Mouse (Mus musculus) layer of hippocampus, postnatal 36 days (tissue): ENCODE measurements around the gene Coq4. TPM values are rescaled to one million over a fixed set of nuclear protein-coding genes. Genes with fewer than 3 reads are reported as not detected.
"Not testable (repeated sequence)": the region's sequence is repeated elsewhere in the genome, so short reads cannot be mapped to it uniquely, and the experiment has no call there.

Source experiments
- DNase-seq, 2 experiments: peaks; one replicate each; pipeline ENCODE4 v3.0.0; 2022
- total RNA-seq, 2 experiments: library from RNA; stranded (reverse); gene quantifications; 2 replicates each; pipeline ENCODE4 v1.2.3; 2021

Coq4 gene
- 10 to 100 TPM; 23.3 to 28.9 TPM for total RNA-seq

DNA sequence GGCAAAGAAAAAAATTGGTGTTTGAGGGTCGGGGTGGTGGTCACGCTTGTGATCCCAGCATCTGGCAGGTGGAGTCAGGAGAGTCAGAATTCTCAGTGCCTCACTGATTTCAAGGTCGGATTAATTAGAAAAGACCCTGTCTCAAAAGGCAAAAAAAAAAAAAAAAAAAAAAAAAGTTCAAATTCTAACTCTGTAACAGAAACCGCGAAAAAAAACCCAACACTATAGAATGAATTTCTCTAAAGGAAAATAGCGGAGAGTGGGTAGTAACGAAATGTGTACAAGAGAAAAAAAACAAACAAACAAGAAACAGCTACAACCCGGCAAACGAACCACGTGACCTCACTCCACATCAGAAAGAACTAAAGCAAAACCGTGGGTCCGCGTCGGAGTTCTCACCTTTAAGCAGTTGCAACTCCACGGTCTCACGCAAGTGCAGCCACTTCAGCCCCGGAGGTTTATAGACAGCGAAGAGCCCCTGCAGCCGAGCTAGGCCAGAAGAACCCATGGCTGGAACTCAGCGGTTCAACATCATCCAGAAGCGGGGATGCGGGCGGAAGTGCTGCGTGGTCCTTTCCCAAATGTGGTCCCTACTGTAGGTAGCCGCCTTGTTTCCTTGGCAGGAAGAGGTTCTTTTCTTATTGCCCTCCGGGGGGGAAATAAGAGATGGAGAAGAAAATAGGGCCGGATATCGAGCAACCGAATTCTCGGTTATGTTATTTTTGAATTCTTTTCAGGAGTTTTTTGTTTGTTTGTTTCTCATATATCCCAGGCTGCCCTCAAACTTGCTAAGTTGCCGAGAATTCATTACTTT, at the start of gene Coq4:
Gene Coq4 (plus strand): TSS at position 390 of the 814 bp plus-strand sequence.
- DNase-seq: peak; percentile 89 to 90

DNA sequence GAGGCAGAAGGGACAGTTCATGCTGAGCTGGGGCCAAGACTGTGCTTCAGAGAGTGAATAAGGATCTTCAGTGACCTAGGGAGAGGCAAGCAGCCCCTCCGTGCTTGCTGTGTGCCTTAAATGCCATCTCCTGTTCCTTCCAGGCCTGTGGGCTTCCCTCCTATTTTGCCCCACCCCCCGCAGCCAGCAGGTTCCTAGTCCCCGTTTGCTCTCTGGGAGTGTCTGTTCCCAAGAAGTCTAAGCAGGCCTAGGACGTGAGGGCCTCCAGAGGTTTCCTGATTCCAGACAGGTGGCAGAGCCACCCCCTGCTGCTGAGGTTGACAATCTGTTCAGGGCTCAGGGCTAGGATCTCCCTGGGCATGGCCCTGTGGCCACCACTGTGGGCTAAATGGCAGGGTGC, 48.5 kb upstream of the Coq4 start:
- DNase-seq: no peak

DNA sequence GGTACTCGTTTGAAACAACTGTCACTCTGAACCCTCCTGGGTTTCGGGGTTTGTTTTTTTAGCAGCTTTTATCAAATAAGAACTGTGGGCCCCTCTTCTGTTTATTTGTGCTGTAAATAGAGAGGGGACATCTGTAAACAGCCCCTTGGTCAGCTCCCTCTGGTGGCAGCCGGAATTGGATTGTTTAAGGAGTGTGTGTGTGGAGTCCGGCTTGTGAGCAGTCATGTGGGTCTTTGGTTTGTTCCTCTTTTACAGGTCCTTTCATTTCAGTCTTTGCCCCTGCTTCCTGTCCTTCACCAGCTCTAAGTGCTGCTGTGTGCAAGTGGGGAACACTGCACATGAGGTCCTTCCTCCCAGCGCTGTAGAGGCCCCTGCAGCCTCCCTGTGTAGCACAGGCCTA, 47.9 kb upstream of the Coq4 start:
- DNase-seq: no peak

DNA sequence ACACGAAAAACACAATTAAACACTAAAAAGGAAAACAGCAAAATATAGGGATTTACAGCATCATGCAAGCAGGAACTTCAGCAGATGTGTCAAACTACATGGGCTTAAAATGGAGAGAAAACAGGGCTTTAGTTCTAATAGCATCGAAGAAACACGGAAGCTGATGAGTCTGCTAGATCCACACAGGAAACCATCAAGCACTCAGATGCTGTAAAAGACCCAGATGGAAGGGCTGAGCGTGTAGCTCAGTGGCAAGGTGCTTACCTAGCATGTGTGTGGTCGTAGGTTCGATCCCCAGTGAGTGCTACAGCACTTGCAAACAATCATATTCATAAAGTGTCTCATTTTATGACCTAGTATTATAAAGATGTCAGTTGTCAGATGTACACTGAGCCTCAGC, 46.1 kb upstream of the Coq4 start:
- no peak for DNase-seq

DNA sequence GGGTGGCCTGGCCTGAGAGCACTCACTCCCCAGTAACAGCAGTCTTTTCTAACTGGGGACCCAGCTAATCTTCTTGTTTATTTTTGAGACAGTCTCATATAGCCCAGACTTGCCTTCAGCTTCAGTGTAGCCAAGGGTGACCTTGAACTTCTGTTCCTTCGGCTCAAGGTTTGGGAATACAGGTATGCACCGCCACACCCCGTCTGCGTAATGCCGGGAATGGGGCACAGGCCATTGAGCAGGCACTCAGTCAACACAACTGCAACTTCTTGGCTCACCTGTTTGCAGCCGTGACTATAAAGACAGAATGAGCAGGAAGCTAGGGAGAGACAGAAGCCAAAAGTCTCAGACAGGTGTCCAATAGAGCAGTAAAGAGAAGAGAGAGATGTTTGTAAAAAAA, 43.0 kb upstream of the Coq4 start:
- DNase-seq: no peak

DNA sequence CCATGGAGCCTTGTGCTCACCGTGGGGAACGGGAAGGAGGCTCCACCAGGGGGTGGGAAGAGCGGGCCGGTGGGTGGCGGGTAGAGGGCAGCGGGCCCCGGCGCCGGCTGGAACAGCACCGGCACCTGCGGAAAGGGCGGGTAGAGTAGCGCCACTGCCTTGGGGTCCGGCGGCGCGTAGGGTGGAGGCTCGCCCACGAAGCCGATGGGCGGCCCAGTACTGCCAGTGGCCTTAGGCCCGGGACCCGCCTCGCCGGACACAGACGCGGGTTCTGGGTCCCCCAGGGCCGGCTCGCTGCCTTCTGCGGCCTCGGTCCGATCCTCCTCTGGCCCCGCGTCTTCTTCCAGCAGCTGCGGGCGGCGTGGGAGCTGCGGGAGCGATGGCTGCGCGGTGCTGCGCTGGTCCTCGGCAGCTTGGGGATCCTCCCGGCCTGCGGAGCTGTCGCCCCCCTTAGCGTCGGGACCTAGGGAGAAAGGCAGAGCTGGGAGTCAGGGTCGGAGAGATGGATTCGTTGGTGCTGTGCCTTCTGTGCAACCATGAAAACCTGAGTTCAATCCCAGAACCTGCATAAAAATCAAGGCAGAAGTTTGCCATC, 40.0 kb upstream of the Coq4 start:
- no peak for DNase-seq

DNA sequence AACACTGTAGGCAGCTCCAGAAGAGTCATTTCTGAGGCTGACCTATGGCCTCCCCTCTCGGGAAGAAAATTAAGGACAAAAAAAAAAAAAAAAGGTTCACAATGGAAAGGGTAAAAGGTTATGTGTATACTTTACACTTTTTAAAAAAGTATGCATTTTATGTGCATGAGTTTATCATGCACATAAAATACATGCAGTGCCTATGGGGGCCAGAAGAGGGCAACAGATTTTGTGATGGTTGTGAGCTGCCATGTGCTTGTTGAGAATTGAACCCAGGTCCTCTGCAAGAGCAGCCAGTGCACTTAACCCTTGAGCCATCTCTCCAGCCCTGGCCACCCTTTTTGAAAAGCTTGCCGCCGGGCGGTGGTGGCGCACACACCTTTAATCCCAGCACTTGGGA, 39.4 kb upstream of the Coq4 start:
- DNase-seq: no peak

DNA sequence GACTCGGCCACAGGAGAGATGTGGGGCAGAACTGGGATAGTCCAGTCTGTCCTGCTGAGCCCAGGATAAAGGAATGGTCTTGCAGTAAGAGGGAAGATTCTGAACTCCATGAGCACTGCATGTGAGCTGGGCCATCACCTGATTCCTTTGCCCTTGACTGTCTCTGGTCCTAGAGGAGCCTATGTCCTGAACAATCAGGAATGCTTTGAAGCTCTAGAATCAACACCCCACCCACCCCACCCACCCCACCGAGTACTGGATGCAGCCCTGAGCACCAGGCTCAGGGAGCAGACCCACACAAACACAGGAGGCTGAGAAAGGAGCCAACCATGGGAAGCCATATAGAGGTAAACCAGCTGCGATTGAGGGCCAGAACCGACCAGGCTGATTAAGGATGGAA, 38.8 kb upstream of the Coq4 start:
- DNase-seq: no peak

DNA sequence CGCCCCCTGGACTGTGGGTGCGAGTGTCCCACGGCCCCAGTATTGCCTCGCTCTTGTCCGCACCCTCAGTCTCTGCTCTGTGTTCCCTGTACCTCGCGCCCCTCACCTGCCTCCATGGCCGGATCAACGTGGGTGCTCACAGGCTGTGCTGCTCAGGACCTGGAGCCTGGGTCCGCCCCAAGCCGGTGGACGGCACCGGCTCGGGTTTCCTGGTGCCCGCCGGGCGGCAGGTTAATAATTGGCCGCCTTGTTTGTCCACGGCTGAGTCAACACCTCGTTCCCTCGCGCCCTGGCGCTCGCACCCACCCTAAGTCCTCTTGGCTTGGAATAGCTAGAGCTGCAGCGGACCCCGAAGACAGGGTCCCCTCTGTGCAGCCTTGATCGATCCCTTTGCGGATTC, 35.8 kb upstream of the Coq4 start, which contains the start of gene Gm13420:
Gene Gm13420 (minus strand): TSS at position 189 of the 400 bp plus-strand sequence.
- no peak for DNase-seq

DNA sequence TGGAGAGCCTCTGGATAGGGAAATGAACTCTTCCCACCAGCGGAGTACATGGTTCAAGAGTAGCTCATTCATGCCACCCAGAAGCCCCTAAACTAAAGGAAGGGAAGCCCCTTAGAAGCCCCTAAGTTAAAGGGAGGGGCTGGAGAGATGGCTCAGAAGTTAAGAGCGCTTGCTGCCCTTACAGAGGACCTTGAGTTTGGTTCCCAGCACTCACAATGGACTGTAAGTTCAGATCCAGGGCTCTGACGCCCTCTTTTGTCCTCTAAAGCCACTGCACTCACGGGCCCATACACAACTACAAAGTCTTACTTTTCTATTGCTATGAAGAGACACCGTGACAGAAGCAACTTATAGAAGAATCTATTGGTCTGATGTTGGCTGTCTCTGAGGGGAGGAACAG, 34.9 kb upstream of the Coq4 start:
- no peak for DNase-seq

DNA sequence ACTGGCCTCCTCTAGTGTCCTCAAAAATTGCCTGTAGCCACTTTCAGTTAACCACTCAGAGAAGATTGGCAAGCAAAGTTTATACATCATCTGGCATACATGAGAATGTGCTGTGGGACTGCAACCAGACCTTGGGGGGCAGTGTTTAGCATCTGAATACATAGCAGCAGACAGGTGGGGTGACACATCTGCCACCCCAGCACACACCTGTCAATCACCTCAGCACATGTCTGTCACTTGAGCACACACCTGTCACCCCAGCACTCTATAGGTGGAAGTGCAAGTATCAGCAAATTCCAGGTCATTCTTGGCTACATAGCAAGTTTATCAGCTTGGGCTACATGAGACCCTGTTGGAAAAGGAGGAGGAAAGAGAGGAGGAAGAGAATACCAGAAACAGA, 31.6 kb upstream of the Coq4 start:
- DNase-seq: no peak

DNA sequence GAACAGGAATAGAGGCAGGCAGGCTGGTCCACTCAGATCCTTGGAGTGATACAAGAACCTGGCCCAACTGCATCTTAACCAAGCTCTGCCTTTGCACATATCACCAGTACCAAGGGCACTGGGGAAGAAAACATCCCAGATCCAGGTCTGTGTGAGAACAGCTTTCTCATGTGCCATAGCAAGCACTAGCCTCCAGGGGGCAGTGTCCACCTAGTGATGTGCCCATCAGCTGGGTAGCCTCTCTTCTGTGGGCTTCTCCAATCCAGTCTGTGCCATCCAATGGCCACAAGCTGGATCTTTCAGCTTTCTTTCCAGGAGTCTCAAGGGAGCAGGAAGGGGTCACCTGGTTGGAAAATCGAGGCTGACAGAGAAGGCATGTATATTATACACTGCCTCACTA, 22.5 kb upstream of the Coq4 start:
- peak; percentile 44 to 54 for DNase-seq

DNA sequence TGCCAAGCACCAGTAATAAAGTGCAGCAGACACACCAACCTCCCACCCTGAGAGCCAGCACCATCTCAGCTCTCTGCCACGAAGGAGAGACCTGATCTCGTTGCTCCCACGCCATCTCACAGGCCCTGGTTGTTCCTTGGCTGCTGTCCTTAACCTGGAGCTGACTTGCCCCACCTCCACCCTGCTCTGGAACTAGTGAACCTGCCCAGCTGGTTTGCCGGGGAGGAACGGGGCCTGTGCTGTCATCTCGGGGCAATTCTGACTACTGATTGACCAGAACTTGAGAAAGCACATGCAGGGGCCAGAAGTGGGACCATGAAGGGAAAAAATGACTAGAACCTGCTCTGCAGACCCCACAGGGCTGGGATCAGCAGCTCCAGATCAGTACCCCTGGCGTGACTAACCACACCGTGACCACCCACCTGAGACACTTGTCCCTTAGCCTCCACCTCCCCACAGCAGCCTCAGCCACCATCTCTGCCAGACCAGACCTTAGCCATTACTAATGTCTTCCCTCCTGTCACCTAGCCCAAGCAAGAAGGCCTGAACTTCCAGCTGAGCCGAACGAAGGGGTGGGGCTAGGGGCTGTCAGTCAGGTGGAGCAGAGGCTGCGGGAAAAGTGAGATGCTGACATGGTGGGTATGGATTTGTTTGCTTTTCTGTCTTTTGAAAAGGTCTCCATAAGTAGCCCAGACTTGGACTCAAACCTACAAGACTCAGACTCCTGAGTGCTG, 19.1 kb upstream of the Coq4 start:
- DNase-seq: no peak

DNA sequence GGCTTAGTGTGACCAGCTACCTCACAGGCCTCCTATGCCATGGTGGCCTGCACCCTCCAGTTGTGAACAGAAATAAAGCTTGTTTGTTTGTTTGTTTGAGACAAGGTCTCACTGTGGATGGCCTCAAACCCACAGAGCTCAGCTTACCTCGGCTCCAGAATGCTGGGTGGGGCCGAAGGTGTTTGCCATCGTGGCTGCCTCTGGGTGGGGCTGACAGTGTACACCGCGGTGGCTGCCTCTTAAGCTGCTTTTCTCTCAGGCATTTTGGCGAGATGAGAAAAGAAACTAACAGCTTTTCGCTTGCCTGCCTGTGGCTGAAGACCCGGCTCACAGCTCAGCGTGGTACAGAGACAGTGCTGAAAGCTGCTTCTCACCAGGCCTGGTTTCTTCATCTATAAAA, 18.4 kb upstream of the Coq4 start:
- DNase-seq: no peak

DNA sequence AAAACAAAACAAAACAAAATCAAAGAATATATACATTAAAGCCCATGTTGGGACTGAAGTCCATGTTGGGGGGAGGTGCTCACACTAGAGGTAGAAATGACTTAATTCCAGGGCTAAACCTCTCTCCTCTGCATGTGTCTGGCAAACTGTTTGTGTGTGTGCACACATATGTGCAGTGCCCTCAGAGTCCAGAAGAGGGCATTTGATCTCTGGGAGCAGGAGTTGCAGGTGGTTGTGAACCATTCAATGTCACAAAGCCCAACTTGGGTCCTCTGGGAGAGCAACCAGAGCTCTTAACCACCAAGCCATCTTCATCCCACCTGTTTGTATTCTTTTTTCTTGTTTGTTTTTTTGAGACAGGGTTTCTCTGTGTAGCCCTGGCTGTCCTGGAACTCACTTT, 17.1 kb upstream of the Coq4 start:
- DNase-seq: no peak

DNA sequence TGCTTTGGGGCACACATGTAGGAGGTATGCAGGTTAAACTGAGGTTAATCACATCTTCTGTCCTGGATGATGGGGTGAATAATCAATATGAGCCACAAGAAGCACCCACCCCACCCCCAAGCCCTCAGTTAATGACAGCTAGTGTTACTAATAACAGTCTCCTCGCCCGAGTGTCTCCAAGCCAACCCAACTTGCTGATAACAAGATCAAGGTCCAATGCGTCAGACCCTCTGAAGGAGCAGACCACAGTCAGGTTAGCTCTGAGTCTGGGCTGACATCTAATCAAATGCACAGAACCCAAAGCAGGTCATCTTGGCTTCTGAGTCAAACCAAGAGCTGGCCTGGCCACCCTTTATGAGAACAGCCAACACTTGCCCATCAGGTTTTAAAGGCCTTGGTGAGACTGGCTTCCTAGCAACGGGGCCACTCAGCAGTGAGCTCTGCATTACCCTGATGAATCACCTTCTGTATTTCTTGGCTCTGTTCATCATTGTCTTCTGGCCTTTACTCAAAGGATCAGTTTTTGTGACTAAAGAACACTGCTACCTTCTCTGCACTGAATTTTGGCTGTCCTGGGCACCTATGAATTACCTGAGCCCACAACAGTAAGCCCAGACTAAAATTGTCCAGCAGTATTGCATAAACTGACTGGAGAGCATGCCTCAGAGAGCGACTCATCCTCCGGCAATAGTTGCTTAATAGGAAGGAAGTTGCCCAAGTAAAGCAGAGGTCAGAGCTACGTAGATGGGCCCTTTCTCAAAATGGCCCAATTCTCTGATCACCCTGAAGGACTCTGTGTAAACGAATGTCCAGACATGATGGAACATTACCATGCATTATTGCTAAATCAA, 15.5 kb upstream of the Coq4 start:
- no peak for DNase-seq

DNA sequence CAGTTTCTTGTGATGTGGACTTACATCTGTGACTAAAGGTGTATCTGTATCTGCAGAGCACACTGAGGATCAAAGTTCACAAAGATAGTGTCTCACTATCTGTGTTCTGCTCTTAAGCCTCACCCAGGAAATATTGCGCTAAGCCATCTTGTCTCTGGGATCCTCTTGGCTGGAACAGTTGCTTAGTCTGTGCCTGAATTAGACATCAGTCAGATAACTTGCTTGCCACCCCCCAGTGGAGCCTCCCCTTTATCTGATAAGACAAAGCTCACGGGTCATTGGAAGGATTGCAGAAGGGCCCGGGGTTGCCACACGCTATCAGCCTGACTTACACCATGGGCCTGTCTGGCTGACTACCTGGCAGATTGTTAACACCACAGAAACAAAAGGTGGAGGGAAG, 14.0 kb upstream of the Coq4 start:
- no peak for DNase-seq

DNA sequence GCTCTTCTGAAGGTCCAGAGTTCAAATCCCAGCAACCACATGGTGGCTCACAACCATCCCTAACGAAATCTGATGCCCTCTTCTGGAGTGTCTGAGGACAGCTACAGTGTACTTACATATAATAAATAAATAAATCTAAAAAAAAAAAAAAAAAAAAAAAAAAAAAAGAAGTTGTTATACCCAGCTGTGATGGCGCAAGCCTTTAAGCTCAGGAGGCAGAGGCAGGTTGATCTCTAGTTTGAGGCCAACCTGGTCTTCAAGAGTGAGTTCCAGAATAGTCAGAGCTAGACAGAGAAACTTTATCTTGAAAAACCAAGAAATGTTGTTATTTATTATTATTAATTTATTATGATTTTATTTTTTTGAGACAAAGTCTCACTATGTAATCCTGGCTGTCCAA, 6.0 kb upstream of the Coq4 start:
- DNase-seq: not testable (repeated sequence)

DNA sequence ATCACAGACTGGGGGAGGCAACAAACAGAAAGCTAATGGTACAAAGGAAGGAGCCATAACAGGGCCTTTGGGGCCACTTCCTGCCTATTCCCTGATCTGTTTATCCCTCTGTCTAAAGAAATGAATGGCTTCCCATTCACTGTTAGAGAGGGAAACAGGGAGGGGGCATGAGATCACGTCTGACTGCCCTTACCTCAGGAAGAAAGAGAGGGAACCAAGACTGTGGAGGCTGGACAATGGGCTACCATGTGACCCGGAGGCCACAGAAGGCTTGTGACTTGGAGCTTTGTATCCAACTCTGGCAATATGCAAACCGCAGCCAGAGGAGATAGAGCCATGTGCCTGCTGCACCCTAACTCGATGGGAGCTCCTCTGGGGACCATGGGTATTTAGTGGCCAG, 3.0 kb upstream of the Coq4 start:
- no peak for DNase-seq

DNA sequence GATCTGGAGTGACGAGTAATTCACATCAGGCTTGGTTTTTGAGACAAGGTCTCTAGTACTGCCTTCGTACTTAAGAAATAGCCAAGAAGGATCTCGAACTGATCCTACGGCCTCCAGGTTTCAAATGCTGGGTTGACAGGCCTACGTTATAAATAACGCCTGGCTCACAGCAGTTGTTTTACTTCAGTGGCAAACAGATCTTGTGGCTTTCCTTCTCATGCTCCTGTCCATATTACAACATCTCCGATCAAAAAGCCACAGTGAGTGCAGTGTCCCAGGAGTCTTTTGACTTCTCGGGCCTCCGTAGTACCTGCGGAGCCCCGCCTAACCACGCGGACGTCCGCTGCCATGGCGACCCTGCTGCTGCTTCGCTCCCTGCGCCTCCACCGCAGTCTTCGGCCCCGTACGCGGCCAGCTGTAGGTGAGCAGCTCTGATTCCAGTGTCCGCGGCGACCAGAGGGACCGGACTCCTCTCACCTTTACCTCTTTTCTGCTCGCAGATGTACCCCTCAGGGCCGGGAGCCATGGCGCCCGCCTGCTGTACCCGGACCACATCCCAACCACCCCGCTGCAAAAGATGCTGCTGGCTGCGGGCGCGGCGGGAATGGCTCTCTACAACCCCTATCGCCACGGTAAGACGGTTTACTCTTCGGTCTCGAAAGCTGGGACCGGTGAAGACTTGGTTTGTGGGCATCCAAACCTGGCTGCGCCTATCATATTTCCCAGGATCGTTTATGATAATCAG, 816 bp downstream of the Coq4 start, which contains the start of gene Trub2:
Gene Trub2 (minus strand): TSS at position 566 of the 745 bp plus-strand sequence.
- peak; percentile 88 to 89 for DNase-seq

DNA sequence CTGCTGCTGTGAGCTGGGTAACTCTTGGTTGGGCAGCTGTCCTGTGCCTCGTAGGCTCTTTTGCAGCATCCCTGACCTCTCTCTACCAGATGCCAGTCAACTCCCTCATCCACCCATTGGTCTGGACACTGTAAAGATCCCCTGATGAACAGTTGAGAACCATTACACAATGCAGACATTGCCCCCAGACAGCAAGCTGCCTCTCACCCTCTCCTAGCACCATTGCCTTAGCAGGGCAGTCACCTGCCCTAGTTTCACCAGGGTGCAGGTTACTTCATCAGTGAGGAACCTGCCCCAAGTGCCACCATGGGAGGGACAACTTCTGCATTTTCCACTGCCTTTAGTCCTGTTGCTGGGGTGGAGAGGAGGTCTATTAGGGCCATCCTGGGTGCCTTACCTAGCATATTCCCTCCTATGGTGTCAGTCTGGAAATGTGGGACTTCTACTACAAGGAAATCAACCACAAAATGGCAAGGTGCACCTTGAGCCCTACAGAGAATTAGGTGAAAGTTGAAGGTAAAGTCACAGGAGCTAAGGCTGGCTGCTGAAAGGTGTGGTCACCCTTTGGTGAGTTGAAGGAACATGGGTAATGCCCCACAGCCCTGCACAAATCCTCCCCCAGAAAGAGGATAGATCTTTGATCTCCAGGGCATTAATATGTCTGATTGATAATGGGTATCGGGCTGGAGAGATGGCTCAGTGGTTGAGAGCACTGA, 5.6 kb downstream of the Coq4 start:
- no peak for DNase-seq
